Mouse (Mus musculus): ENCODE measurements around the gene Gm44965.
"Not testable (repeated sequence)": the region's sequence is repeated elsewhere in the genome, so short reads cannot be mapped to it uniquely, and the experiment has no call there.

Gene Gm44965

DNA sequence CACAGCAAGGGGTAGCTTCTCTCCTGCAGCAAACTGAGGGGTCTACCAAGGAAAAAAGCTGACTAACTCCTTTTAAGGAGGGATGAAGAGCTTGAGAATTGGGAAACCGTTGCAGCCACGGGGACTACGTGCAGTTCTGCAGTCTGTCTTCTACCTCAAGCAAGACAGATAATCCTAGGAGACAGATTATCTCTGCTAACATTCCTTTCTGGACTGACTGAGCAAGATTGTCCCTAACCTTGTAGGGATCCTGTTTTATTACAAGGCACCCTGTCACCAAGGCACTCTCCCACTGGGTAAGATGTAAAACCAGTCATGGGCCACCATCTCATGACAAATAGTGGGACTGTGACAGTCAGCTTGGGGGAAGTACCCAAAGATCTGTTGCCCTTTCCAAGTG, 12.5 kb upstream of the Gm44965 start:
- DNase-seq: no peak

DNA sequence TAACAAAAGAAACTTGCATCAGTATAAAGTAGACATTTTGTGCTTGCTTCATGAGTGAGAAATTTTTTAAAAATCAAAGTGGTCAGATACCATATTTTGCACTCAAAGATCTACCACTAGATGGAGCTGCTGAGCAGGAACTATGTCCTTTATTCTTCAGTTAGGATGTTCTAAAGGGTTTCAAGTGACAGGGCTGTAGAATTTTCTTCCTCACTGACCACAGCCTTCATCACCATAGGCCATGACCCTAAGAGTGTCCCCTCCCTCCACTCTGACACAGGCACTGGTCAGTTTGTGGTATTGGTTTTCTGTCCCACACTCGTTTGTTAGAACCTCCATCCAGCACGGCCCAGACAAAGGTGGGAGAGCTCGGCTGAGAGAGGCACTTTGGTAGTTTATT, 11.7 kb upstream of the Gm44965 start:
- peak; percentile 50 to 69 for DNase-seq

DNA sequence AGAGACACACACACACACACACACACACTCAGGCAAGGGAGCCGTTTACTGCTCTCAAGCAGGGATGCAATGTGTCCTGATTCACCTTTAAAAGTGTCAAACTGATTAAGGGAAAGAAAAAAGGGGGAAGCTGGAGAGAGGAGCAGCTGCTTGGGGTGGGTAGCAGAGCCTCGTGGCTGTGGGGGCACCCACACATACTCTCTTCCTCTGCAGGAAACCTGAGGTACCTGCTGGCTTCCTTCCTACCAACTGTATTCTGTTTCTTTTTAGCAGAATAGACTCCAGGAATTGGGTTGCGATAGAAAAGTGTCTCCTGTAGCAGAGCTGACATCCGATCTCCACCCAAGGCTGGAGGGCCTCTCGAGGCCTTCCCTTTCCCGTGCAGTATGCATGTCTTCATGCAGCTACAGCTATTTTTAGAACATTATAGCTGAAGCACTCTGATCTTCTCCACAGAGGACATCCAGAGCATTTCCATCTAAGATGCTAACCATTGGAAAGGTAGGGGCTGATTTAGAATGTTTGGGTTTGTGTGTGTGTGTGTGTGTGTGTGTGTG, 4.5 kb upstream of the Gm44965 start, which contains the start of gene Gm45021:
Gm45021 (plus strand) TSS at position 417 of the 557 bp plus-strand sequence.
- no peak for DNase-seq

DNA sequence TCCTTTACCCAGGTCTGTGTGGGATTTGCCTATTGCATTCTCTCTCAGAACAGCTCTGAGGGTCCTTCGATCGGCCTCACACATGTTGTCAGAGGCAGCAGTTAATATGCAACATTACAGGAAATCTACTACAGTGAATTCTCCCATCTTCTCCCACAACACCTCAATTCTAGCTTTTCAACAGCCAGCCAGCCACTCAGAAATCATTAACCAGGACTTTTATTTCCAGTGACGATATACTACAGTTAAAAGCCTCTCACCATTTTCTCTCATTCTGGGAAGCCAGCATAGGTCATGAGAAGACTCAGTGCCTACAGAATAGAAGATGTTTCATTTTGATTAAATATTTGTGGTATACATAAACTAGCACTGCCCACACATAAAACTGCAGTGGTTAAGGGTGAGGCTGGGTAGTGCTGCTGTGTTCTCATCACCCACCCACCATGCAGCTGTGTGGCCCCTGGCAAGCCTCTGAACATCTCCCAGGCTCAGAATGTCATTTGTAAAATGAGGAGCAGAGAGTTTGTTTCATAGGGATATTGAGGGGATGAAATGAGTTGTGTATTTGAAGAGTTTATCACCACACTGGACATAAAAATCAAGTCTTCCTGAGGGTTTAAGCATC, 2.4 kb upstream of the Gm44965 start:
- DNase-seq: no peak

DNA sequence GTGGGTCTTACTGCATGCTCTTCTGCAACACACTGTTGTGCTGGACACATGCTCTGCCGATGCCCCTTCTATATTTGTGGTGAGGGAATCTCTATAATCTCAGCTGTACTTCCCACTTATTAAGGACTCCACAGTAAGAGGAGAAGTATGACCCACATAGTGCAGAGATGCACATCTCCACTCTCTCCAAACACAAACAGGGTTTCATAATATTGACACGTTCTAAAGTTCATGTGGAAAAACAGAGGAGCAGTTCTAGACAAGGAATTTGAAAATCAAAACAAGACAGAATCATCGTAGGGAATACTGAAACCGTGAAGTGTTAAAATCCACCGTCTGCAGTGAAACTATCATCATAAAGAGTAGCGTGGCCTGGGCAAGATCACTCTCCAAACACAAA, 1.9 kb upstream of the Gm44965 start:
- DNase-seq: no peak

DNA sequence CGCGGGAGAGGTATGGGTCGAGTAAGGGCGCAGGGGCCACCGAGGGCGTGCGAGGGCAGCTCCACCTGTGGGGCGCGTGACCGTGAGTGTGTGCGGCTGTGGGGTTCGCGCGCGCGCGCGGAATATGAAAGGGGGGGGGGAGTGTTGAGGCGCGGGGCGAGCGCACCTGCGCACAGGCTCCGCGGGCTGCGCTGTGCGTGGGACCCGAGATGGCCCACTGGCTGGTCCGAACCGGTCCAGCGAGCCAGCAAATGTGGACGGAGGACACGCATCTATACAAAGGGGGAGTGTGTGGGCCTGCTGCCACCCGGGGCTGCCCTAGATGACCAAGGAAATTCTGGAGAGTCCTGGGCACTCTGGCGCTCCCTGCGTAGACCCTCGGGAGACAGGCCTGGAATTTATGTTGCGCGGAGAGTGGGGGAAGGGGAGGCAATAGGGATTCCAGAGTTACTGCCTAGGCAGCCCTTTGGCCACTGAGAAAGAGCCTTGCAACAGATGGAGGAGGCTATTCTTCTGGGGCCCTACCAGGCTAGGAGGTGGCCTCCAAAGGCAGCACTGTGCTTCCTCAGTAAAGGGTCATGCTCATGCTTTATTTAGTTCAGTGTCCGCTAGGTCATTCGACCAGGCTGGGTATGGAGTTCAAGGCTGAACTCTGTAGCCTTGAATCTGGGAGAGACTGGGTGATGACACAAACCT, 450 bp downstream of the Gm44965 start:
- DNase-seq: peak in 1 of 2 experiments; percentile 68

DNA sequence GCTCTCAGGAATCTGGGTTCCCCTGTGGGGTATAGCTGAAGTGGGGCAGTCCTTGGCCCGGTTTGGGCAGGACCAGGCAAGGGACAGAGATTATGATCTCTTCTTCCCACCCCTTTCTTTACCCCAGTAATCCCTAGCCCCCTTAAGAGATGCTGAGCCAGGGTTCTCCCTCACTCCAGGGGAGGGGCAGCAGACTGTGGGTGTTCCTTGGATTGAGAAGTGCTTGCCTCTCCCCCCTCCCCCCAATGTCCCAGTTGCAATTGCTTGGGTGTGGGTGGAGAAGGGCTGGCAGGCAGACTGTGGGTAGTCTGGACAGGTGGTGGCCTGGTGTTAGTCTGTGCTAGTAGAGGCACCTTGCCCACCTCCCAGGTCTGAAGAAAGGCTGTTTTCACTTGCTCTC, 1.5 kb downstream of the Gm44965 start:
- peak; percentile 40 to 49 for DNase-seq

DNA sequence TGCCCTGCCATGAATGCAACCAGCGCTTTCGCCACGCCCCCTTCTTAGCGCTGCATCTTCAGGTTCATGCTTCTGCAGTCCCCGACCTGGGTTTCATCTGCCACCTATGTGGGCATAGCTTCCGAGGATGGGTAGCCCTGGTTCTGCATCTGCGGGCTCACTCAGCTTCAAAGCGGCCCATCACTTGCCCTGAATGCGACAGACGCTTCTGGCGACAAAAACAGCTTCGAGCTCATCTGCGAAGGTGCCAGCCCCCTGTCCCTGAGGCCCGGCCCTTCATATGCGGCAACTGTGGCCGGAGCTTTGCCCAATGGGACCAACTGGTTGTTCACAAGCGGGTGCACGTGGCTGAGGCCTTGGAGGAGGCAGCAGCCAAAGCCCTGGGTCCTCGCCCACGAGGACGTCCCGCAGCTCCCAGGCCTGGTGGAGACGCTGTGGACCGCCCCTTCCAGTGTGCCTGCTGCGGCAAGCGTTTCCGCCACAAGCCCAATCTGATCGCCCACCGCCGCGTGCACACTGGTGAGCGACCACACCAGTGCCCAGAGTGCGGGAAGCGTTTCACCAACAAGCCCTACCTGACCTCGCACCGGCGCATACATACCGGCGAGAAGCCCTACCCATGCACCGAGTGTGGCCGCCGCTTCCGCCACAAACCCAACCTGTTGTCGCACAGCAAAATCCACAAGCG, 2.9 kb downstream of the Gm44965 start:
- no peak for DNase-seq

DNA sequence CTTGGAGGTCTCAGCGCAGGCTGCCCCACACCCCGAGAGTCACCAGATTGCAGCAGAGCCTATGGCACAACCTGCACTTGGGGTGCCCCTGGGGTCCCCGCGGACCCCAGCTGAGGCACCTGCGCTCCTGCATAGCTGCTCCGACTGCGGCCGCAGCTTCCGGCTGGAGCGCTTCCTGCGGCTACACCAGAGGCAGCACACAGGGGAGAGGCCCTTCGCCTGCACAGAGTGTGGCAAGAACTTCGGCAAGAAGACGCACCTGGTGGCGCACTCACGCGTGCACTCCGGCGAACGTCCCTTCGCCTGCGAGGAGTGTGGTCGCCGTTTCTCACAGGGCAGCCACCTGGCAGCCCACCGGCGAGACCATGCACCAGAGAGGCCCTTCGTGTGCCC, 3.5 kb downstream of the Gm44965 start:
- no peak for DNase-seq

DNA sequence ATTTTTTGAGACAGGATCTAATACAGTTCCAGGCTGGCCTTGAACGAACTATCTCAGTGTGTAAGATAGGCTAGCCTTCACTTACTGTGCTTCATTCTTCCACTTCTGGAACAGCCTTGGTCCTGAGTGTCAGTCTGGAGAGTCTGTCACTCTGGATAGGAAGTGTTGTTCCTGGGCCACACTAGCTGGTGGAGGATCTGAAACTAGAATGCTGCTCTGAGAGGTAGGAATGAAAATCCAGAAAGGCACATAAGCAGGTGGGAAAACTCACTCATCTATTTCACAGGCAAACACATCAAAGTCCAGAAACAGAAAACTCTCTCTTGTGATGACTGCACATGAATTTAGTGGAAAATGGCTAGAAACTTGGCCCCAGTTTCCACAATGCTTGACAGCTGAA, 6.9 kb downstream of the Gm44965 start:
- DNase-seq: no peak

DNA sequence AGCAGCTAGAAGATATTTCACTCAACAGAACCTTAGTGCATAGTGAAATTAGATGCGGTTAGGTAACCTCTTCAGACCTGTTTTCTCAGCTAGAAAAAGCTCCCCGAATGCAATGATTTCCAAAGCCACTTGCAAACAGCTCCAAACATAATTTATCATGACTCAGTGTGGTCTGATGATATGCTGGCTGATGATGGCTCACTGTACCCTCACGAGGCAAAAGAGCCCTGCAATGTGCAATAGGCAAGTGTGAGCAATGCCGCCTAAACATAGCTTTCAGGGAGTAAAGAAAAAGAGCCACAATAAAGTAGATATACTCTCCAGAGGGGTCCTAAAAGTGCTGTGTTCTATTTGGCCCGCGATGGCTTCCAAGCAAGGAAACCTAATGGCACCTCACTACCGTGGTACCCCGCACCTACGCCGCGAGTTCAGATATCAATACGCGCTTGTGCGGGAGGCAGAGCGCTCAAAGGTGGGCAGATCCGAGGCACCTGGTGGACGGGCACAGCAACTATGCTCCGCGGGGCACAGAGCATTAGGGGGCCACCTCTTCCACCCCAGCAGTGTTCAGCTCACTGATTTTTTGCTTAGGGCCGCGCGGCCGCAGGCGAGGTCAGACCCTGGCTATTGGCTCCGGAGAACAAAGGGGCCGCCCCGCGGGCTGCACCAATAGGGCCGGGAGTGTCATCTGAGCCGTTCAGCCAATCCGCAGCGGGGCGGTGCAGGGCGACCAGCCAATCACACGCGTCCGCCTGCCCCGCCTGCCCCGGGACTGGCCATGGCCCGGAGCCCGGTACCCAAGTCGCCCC, 7.7 kb downstream of the Gm44965 start, which contains the start of gene Zfp775:
Zfp775 (plus strand) TSS at position 793 of the 809 bp plus-strand sequence.
- DNase-seq: peak; percentile 98

DNA sequence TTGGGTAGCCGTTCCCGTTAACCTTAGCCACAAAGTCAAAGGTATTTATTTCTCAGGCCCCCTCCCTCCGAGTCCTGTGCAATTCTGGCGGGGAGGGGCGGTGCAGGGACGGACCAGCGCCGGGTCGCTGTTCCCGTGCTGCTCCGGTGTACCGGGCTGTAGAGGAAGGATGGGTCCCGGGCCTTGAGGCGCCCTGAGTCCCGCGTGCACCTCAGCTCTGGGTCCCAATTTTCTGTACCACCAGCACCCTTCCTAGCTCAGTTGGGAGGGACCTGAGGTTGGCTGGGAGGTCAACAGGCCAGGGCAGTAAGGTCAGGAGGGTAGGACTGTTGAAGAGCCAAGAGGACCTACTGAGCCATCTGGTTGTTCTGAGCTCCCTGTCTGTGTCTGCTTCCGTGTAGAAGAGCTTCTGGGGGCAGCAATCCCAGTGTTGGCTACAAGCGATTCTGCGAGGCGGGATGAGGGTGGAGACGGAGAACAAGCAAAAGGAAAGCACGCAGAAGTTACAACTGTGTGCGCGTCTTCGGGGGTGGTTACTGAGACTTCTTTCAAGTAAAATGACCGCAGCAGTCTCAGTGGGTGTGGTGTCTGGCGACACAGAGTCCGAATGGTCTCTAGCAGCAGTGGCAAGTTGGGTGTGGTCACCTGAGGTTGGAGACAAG, 8.5 kb downstream of the Gm44965 start:
- peak in 1 of 2 experiments; percentile 56 for DNase-seq

DNA sequence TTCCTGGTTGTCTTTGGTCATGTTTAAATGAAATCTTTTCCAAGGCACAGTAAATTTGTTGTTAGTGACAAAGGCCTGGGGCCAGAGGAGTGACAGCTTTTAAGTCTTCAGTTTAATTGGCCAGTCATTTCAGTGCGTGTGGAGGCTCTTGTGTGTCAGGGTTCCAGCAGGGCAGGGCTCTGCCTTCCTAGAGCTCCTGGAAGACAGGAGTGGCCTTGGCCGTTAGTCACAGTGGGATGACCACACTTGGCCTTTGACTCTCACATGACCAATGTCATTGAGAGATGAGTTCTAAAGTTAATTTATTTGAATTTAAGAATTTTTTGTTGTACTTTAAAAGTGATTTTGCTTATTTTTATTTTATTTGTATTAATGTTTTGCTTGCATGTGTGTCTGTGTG, 14.4 kb downstream of the Gm44965 start:
- DNase-seq: no peak

DNA sequence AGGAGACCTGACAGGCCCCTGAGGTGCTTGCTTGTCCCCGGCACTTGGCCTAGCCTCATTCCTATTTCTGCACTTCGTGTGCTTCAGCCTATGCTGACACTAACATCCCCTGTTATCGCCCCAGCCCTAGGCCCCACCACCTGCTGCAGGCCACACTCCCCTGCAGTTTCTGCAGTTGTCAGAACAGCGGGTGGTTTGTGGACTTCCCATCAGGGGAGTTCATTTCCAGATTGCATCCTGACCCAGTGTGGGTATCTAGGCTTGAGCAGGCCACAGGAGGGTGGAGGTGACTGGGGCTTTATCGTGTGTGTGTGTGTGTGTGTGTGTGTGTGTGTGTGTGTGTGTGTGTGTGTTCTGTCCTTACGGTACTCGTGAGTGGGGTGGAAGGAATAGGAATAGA, 15.8 kb downstream of the Gm44965 start:
- DNase-seq: peak in 1 of 2 experiments; percentile 35

DNA sequence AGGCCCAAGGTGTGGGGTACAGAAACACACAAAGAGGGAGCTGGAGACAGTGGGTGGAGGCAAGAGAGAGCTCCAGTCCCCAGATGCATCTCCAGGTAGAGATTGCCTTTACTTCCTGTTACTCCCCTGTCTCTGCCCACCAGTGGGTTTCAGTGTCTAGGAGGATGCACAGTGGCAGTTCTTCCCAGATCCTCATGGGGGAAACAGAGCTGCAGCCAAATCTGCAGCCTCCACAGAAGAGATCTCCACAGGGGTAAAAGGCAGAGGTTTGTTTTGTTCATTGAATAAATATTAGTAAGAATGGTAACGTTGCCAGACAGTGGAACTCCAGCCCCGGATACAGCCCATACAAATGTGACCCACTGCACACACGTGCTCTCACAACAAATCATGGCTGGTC, 16.9 kb downstream of the Gm44965 start:
- DNase-seq: no peak

DNA sequence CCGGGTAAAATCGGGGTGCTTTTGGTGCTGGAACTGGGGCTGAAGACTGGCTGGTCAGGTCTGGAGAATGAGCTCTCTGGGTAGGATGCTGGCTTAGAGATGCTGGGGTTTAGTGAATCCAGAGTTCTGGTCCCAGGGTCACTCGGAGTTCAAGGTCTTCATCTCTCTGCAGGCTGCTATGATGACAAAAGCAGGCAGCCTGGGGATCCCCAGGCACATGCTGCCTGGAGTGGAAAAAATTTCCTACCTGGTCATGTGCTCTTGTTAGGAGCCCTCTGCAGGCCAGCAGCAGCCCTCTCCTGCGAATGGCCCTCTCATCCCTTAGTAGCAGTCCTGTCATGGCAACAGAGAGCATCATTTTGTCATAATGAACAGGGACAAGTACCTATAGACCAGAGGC, 19.7 kb downstream of the Gm44965 start:
- no peak for DNase-seq

DNA sequence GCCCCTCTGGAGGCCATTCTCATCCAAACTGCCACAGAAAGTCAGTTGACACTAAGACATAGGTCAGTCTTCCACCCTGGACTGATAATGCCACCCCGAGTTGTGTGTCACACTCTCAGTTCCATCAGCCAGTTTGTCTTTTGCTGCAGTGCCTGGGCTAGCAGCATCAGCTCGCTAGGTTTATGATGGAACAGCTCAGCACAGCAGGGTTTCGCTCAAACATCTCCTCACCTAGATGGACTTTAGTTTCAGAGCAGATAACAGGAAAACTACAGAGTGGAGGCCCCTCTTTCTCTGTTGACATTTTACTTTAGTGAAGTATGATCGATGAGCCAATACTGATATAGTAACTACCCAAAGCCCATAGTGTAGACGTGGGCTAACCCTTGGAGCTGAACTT, 21.0 kb downstream of the Gm44965 start:
- DNase-seq: no peak

DNA sequence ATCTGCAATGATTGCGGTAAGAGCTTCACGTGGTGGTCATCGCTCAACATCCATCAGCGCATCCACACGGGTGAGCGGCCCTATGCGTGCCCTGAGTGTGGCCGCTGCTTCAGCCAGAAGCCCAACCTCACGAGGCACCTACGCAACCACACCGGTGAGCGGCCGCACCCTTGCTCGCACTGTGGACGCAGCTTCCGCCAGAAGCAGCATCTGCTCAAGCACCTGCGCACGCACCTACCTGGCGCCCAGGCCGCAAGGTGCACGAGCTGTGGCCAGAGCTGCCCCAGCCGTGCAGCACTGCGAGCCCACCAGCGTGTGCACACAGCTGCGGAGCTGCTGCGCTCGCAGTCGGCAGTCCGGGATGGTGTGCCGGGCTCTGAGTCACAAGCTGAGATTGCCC, 26.3 kb downstream of the Gm44965 start:
- DNase-seq: no peak

DNA sequence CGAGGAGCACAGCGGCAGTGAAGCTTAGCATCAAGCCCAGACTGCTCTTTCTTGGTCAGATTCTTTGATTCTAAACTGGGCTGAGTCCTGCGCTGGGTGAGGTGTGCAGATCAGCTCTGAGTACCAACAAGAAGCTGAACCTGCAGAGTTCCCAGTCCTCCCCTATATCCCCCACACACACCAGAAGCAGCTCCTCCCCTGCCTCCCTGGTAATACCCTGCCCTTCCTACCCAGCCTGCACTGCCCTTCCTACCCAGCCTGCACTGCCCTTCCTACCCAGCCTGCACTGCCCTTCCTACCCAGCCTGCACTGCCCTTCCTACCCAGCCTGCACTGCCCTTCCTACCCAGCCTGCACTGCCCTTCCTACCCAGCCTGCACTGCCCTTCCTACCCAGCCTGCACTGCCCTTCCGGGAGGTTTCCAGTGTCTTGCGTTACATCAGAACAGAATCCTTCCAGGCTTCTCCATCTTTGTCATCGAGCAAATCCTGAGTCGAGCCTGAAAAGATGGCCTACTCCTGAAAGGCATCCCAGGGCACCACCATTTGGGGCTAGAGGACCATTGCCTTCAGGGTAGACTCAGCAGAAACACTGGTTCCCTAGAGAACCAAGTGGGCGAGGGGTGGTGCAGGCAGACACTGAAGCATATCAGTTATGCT, 28.6 kb downstream of the Gm44965 start:
- not testable (repeated sequence) for DNase-seq

DNA sequence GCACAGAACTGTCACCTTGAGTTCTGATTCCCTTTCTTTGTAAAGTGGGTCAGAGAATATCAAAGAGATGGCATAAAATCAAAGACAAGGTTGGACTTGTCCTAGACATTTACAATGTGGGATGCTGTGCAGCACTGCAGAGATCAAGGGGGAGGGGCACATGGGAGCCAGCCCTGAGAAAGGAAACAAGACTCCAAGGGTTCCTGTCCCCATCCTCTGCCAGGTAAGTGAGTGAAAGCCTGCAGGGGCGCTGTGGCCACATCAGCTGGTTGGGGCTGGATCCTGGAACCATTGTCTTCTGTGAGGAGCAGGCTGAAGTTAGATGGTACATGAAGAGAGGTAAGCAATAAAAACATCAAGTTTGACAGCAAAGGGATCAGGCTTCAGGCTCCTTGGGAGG, 29.7 kb downstream of the Gm44965 start:
- no peak for DNase-seq

DNA sequence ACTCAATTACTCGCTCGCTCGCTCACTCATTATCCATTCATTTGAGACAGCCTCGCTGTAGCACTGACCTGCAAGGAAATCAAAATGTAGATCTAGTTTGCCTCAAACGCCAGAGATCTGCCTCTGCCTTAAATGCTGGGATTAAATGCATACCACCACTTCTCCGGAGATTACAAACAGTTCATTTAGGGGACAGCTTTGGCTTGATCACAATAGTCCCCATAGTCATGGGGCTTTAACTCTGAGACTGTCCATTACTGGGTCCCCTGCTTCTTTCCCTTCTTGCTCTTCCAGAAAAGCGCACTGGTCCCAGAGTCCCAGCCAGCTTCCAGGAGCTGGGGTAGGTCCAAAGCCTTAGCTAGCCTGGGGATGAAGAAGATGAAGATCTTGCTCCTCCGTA, 32.7 kb downstream of the Gm44965 start, which contains the start of gene AI854703:
AI854703 (plus strand) TSS at position 301 of the 400 bp plus-strand sequence.
- no peak for DNase-seq

DNA sequence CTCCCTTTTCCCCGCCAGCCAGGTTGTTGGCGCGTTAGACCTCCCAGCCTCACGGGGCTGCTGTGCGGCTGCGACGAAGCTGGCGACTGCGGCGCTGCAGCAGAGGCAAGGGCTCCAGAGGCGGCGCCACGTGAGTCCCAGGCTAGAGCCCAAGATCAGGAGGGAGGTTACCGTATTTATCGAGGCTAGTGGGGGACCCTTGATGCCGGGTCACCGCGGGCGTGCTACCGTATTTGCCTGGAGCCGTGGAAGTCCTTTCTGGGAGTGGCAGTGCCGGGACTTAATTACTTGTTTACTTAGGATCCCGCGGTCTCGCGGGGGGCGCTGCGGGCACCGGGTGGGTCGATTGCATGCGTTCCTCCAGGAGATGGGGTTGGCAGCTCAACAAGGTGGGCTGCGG, 33.2 kb downstream of the Gm44965 start:
- peak; percentile 72 to 77 for DNase-seq

All from cerebellum, adult 18-20 months (tissue).